Mouse (Mus musculus) liver, embryonic 12.5 days (tissue): ENCODE measurements around the gene Specc1. TPM values are rescaled to one million over a fixed set of nuclear protein-coding genes. Genes with fewer than 3 reads are reported as not detected.
A peak's percentile ranks its signal among the peaks of the same experiment; 100 is the strongest.

ENCODE experiments used
- ATAC-seq: fragments of 200-750 bp; cut with Nextera tagmentation; 2 replicates; pipeline ENCODE4 v1.8.0; 2017; ENCODE audit warnings: moderate number of reproducible peaks, mild to moderate bottlenecking, moderate library complexity
- H3K27ac ChIP-seq: fragments of 300-500 bp; sonication (generic); 2 replicates; pipeline ENCODE4 v1.5.1; 2016; ENCODE audit warnings: mild to moderate bottlenecking
- H3K27me3 ChIP-seq: fragments of 300-500 bp; sonication (generic); replicated peaks from 2 replicates; pipeline ENCODE4 v1.6.1; 2016; ENCODE audit warnings: mild to moderate bottlenecking, moderate library complexity
- H3K36me3 ChIP-seq: fragments of 300-500 bp; sonication (generic); 2 replicates; pipeline ENCODE4 v1.6.1; 2016; ENCODE audit warnings: mild to moderate bottlenecking, moderate library complexity
- H3K4me1 ChIP-seq: fragments of 300-500 bp; sonication (generic); 2 replicates; pipeline ENCODE4 v1.6.1; 2016
- H3K4me2 ChIP-seq: fragments of 300-500 bp; sonication (generic); 2 replicates; pipeline ENCODE4 v1.6.1; 2016; ENCODE audit warnings: mild to moderate bottlenecking, moderate library complexity
- H3K4me3 ChIP-seq: fragments of 300-500 bp; sonication (generic); 2 replicates; pipeline ENCODE4 v1.5.1; 2016; ENCODE audit warnings: mild to moderate bottlenecking, moderate library complexity
- H3K9ac ChIP-seq: fragments of 300-500 bp; sonication (generic); 2 replicates; pipeline ENCODE4 v1.6.1; 2016; ENCODE audit warnings: mild to moderate bottlenecking, moderate library complexity
- H3K9me3 ChIP-seq: fragments of 300-500 bp; sonication (generic); replicated peaks from 2 replicates; pipeline ENCODE4 v1.6.1; 2016; ENCODE audit warnings: mild to moderate bottlenecking, moderate library complexity
- WGBS: fragments of 180-500 bp; shearing (Covaris S2); methylation state at CpG from one replicate; pipeline ENCODE4 v1.1.7; 2016; ENCODE audit not compliant: insufficient replicate concordance; 5-methylcytosine and 5-hydroxymethylcytosine counted together
- polyA plus RNA-seq: library from polyadenylated mRNA; unstranded; fragments of >200 nt; fragmentation: Nextera tagmentation; extraction: Ambion mirVana; gene quantifications from 2 replicates; pipeline ENCODE4 v1.2.1, GENCODE M21; 2016

Gene Specc1
- polyA plus RNA-seq, 1 experiment from 2014 or later, result 36.4 TPM

- Histone ChIP-seq H3K36me3 (no peaks in the 10 kb centered on the region), H3K4me1 (peaks cover 41% of the 10 kb centered on the region), H3K27ac (no peak overlapping the region), H3K4me3 (no peak overlapping the region), H3K27me3 (no peaks in the 10 kb centered on the region), H3K9me3 (no peaks in the 10 kb centered on the region), H3K9ac (no peak overlapping the region), H3K4me2 (no peak overlapping the region)
- WGBS, result 3% methylated on average over 1 of the region's 1 CpGs
- ATAC-seq, result peak; percentile 59; the same call in 1 of the 2 replicates
These were observed 108.0 kb downstream of the Specc1 start for GRCm38 (mm10) chr11:62064565-62064964.

- H3K9me3 ChIP-seq, result no peaks in the 10 kb centered on the region
- 18% methylated on average over 6 of the region's 6 CpGs for whole genome bisulfite sequencing
- peak; percentile 57 for ATAC-seq
- no peak overlapping the region for H3K4me3 ChIP-seq
- H3K27ac ChIP-seq, result no peak overlapping the region; the same call in 1 of the 2 replicates
- peaks cover 41% of the 10 kb centered on the region for H3K4me1 ChIP-seq
- no peaks in the 10 kb centered on the region for H3K27me3 ChIP-seq
- no peak overlapping the region for H3K9ac ChIP-seq
- no peak overlapping the region for H3K4me2 ChIP-seq
- H3K36me3 ChIP-seq, result no peaks in the 10 kb centered on the region
These were observed 109.1 kb downstream of the Specc1 start for GRCm38 (mm10) chr11:62065655-62066054.

- Histone ChIP-seq H3K36me3 (no peaks in the 10 kb centered on the region), H3K9me3 (no peaks in the 10 kb centered on the region), H3K27ac (no peak overlapping the region), H3K4me1 (peaks cover 27% of the 10 kb centered on the region), H3K4me2 (no peak overlapping the region), H3K4me3 (no peak overlapping the region), H3K27me3 (no peaks in the 10 kb centered on the region), H3K9ac (no peak overlapping the region)
- ATAC-seq, result no peak
- 60% methylated on average over 2 of the region's 2 CpGs for WGBS
These were observed 113.0 kb downstream of the Specc1 start for GRCm38 (mm10) chr11:62069554-62069953.

- 84% methylated on average over 7 of the region's 7 CpGs for WGBS
These were observed 113.6 kb downstream of the Specc1 start for GRCm38 (mm10) chr11:62070206-62070605.

GRCm38 (mm10) chr11:62072406-62072805, 115.8 kb downstream of the Specc1 start:
- Histone ChIP-seq H3K4me2 (no peak overlapping the region), H3K27me3 (no peaks in the 10 kb centered on the region), H3K4me1 (peaks cover 26% of the 10 kb centered on the region), H3K9ac (no peak overlapping the region), H3K4me3 (no peak overlapping the region), H3K36me3 (no peaks in the 10 kb centered on the region), H3K27ac (no peak overlapping the region), H3K9me3 (no peaks in the 10 kb centered on the region)
- no peak for ATAC-seq
- 77% methylated on average over 3 of the region's 3 CpGs for WGBS

More at GRCm38 (mm10) chr11:62070206-62070605, 113.6 kb downstream of the Specc1 start:
- H3K36me3 ChIP-seq, result no peaks in the 10 kb centered on the region
- H3K27me3 ChIP-seq, result no peaks in the 10 kb centered on the region
- H3K9ac ChIP-seq, result no peak overlapping the region
- H3K4me1 ChIP-seq, result peaks cover 22% of the 10 kb centered on the region
- no peak for ATAC-seq
- H3K4me3 ChIP-seq, result no peak overlapping the region
- H3K27ac ChIP-seq, result no peak overlapping the region
- H3K4me2 ChIP-seq, result no peak overlapping the region
- H3K9me3 ChIP-seq, result no peaks in the 10 kb centered on the region

- no peaks in the 10 kb centered on the region for H3K9me3 ChIP-seq
- H3K4me3 ChIP-seq, result no peak overlapping the region
- ATAC-seq, result no peak
- H3K4me1 ChIP-seq, result peaks cover 28% of the 10 kb centered on the region
- H3K4me2 ChIP-seq, result no peak overlapping the region
- H3K27me3 ChIP-seq, result peaks cover 5% of the 10 kb centered on the region; the same call in 1 of the 2 replicates
- H3K36me3 ChIP-seq, result no peaks in the 10 kb centered on the region
- WGBS, result 86% methylated on average over 7 of the region's 7 CpGs
- no peak overlapping the region for H3K9ac ChIP-seq
- no peak overlapping the region for H3K27ac ChIP-seq
These were observed 117.1 kb downstream of the Specc1 start for GRCm38 (mm10) chr11:62073575-62074140.

GRCm38 (mm10) chr11:62074578-62074977, 118.0 kb downstream of the Specc1 start:
- Histone ChIP-seq H3K4me1 (peaks cover 30% of the 10 kb centered on the region), H3K9me3 (no peaks in the 10 kb centered on the region), H3K4me3 (no peak overlapping the region), H3K27ac (no peak overlapping the region), H3K4me2 (no peak overlapping the region), H3K36me3 (no peaks in the 10 kb centered on the region), H3K27me3 (peaks cover 5% of the 10 kb centered on the region; the same call in 1 of the 2 replicates), H3K9ac (no peak overlapping the region)
- ATAC-seq, result no peak
- 84% methylated on average over 8 of the region's 8 CpGs for WGBS

- Histone ChIP-seq H3K27ac (no peak overlapping the region), H3K4me3 (no peak overlapping the region), H3K9me3 (no peaks in the 10 kb centered on the region), H3K4me1 (peaks cover 30% of the 10 kb centered on the region), H3K36me3 (no peaks in the 10 kb centered on the region), H3K27me3 (peaks cover 5% of the 10 kb centered on the region; the same call in 1 of the 2 replicates), H3K9ac (no peak overlapping the region), H3K4me2 (no peak overlapping the region)
- ATAC-seq, result no peak
- WGBS, result 64% methylated on average over 3 of the region's 3 CpGs
These were observed 118.5 kb downstream of the Specc1 start for GRCm38 (mm10) chr11:62075071-62075470.

GRCm38 (mm10) chr11:62075551-62075950, 119.0 kb downstream of the Specc1 start:
- Histone ChIP-seq H3K4me1 (peaks cover 30% of the 10 kb centered on the region), H3K36me3 (no peaks in the 10 kb centered on the region), H3K4me3 (no peak overlapping the region), H3K27me3 (peaks cover 5% of the 10 kb centered on the region; the same call in 1 of the 2 replicates), H3K9me3 (no peaks in the 10 kb centered on the region), H3K4me2 (no peak overlapping the region), H3K27ac (no peak overlapping the region), H3K9ac (no peak overlapping the region)
- 85% methylated on average over 5 of the region's 5 CpGs for WGBS
- ATAC-seq, result no peak

GRCm38 (mm10) chr11:62076345-62077156, 120.0 kb downstream of the Specc1 start:
- H3K27ac ChIP-seq, result peak overlapping the region; percentile 81
- ATAC-seq, result peak; percentile 97
- peak overlapping the region; percentile 88 for H3K9ac ChIP-seq
- peaks cover 30% of the 10 kb centered on the region for H3K4me1 ChIP-seq
- H3K4me3 ChIP-seq, result peak overlapping the region; percentile 75
- H3K27me3 ChIP-seq, result peaks cover 5% of the 10 kb centered on the region; the same call in 1 of the 2 replicates
- no peaks in the 10 kb centered on the region for H3K36me3 ChIP-seq
- 7% methylated on average over 42 of the region's 42 CpGs for WGBS
- H3K9me3 ChIP-seq, result no peaks in the 10 kb centered on the region
- peak overlapping the region; percentile 100 for H3K4me2 ChIP-seq

GRCm38 (mm10) chr11:62077157-62077865, 120.7 kb downstream of the Specc1 start:
- Histone ChIP-seq H3K27me3 (peaks cover 5% of the 10 kb centered on the region; the same call in 1 of the 2 replicates), H3K36me3 (no peaks in the 10 kb centered on the region), H3K4me3 (peak overlapping the region; percentile 75), H3K9ac (peak overlapping the region; percentile 88), H3K4me1 (peaks cover 30% of the 10 kb centered on the region), H3K27ac (peak overlapping the region; percentile 81), H3K9me3 (no peaks in the 10 kb centered on the region), H3K4me2 (peak overlapping the region; percentile 100)
- WGBS, result 4% methylated on average over 44 of the region's 51 CpGs
- ATAC-seq, result peak; percentile 62

GRCm38 (mm10) chr11:62078371-62078770, 121.8 kb downstream of the Specc1 start:
- Histone ChIP-seq H3K4me1 (peaks cover 30% of the 10 kb centered on the region), H3K9me3 (no peaks in the 10 kb centered on the region), H3K4me2 (no peak overlapping the region)

More at GRCm38 (mm10) chr11:62078371-62078770, 121.8 kb downstream of the Specc1 start:
- Histone ChIP-seq H3K4me3 (no peak overlapping the region), H3K27me3 (peaks cover 5% of the 10 kb centered on the region; the same call in 1 of the 2 replicates), H3K9ac (no peak overlapping the region), H3K36me3 (no peaks in the 10 kb centered on the region), H3K27ac (no peak overlapping the region)
- WGBS, result 92% methylated on average over 10 of the region's 10 CpGs
- no peak for ATAC-seq
